Mouse (Mus musculus): ENCODE data around the gene Stk32c. TPM values are rescaled to one million over a fixed set of nuclear protein-coding genes. Genes with fewer than 3 reads are reported as not detected.

The Stk32c gene
- polyA plus RNA-seq, 1 experiment from 2014 or later = 0.09 TPM

GRCm38 (mm10) chr7:139092676-139093075 lies 120.4 kb downstream of the Stk32c start:
- H3K9me3 ChIP-seq (replicated peaks) = no peaks in the 10 kb centered on the region
- H3K27me3 ChIP-seq (ENCODE audit: low read depth, poor library complexity, severe bottlenecking) = peaks cover 24% of the 10 kb centered on the region
- H3K36me3 ChIP-seq = peaks cover 50% of the 10 kb centered on the region
- H3K4me3 ChIP-seq = no peak overlapping the region
- H3K27ac ChIP-seq = no peak overlapping the region
- WGBS = 93% methylated on average over 5 of the region's 5 CpGs
- DNase-seq (ENCODE audit: low spot score) = no peak
- H3K4me1 ChIP-seq = no peaks in the 10 kb centered on the region

- peaks cover 8% of the 10 kb centered on the region for H3K4me1 ChIP-seq
- no peak overlapping the region for H3K4me3 ChIP-seq
- peaks cover 33% of the 10 kb centered on the region for H3K27me3 ChIP-seq (ENCODE audit: low read depth, poor library complexity, severe bottlenecking)
- 91% methylated on average over 9 of the region's 9 CpGs for WGBS
- no peaks in the 10 kb centered on the region for H3K9me3 ChIP-seq (replicated peaks)
- peaks cover 50% of the 10 kb centered on the region for H3K36me3 ChIP-seq
- DNase-seq (ENCODE audit: low spot score) = no peak
- H3K27ac ChIP-seq = no peak overlapping the region
These were observed 121.4 kb downstream of the Stk32c start for GRCm38 (mm10) chr7:139091681-139092080.

GRCm38 (mm10) chr7:139089892-139090874 lies 122.9 kb downstream of the Stk32c start:
- H3K4me3 ChIP-seq = no peak overlapping the region
- peaks cover 48% of the 10 kb centered on the region for H3K27me3 ChIP-seq (ENCODE audit: low read depth, poor library complexity, severe bottlenecking)
- peaks cover 21% of the 10 kb centered on the region for H3K4me1 ChIP-seq
- H3K36me3 ChIP-seq = peaks cover 47% of the 10 kb centered on the region
- WGBS = 90% methylated on average over 12 of the region's 12 CpGs
- no peak for DNase-seq (ENCODE audit: low spot score)
- no peaks in the 10 kb centered on the region for H3K9me3 ChIP-seq (replicated peaks)
- no peak overlapping the region for H3K27ac ChIP-seq

- Histone ChIP-seq H3K27ac (no peak overlapping the region), H3K4me3 (no peak overlapping the region), H3K27me3 (ENCODE audit: low read depth, poor library complexity, severe bottlenecking) (peaks cover 58% of the 10 kb centered on the region), H3K4me1 (peaks cover 21% of the 10 kb centered on the region), H3K9me3 (replicated peaks) (no peaks in the 10 kb centered on the region), H3K36me3 (peaks cover 31% of the 10 kb centered on the region)
- no peak for DNase-seq (ENCODE audit: low spot score)
- 82% methylated on average over 2 of the region's 2 CpGs for WGBS
These were observed 125.3 kb downstream of the Stk32c start for GRCm38 (mm10) chr7:139087801-139088200.

GRCm38 (mm10) chr7:139086195-139087158 lies 126.6 kb downstream of the Stk32c start:
- H3K27ac ChIP-seq = peak overlapping the region; percentile 84
- H3K4me3 ChIP-seq = peak overlapping the region; percentile 76
- H3K4me1 ChIP-seq = peaks cover 21% of the 10 kb centered on the region
- H3K36me3 ChIP-seq = peaks cover 19% of the 10 kb centered on the region
- DNase-seq (ENCODE audit: low spot score) = peak; percentile 86
- 4% methylated on average over 61 of the region's 61 CpGs for WGBS
- H3K27me3 ChIP-seq (ENCODE audit: low read depth, poor library complexity, severe bottlenecking) = peaks cover 58% of the 10 kb centered on the region
- no peaks in the 10 kb centered on the region for H3K9me3 ChIP-seq (replicated peaks)

GRCm38 (mm10) chr7:139085629-139086194 lies 127.4 kb downstream of the Stk32c start, which contains the start of gene Dpysl4:
Gene Dpysl4, plus strand, starts transcription at chr7:139086001.
- peaks cover 11% of the 10 kb centered on the region for H3K36me3 ChIP-seq
- peaks cover 52% of the 10 kb centered on the region for H3K27me3 ChIP-seq (ENCODE audit: low read depth, poor library complexity, severe bottlenecking)
- H3K4me1 ChIP-seq = peaks cover 21% of the 10 kb centered on the region
- H3K4me3 ChIP-seq = peak within 1 kb of the TSS; percentile 76
- H3K27ac ChIP-seq = peak within 1 kb of the TSS; percentile 84
- H3K9me3 ChIP-seq (replicated peaks) = no peaks in the 10 kb centered on the region
- WGBS = 6% methylated on average over 32 of the region's 32 CpGs
- no peak for DNase-seq (ENCODE audit: low spot score)

- Histone ChIP-seq H3K27me3 (ENCODE audit: low read depth, poor library complexity, severe bottlenecking) (peaks cover 46% of the 10 kb centered on the region), H3K27ac (no peak overlapping the region), H3K9me3 (replicated peaks) (no peaks in the 10 kb centered on the region), H3K4me1 (peaks cover 21% of the 10 kb centered on the region), H3K36me3 (no peaks in the 10 kb centered on the region), H3K4me3 (no peak overlapping the region)
- 69% methylated on average over 1 of the region's 1 CpGs for WGBS
- DNase-seq (ENCODE audit: low spot score) = no peak
These were observed 128.8 kb downstream of the Stk32c start for GRCm38 (mm10) chr7:139084316-139084715.

- Histone ChIP-seq H3K27me3 (ENCODE audit: low read depth, poor library complexity, severe bottlenecking) (peaks cover 40% of the 10 kb centered on the region), H3K4me3 (no peak overlapping the region), H3K4me1 (peaks cover 36% of the 10 kb centered on the region), H3K9me3 (replicated peaks) (no peaks in the 10 kb centered on the region), H3K36me3 (no peaks in the 10 kb centered on the region), H3K27ac (no peak overlapping the region)
- WGBS = 82% methylated on average over 8 of the region's 8 CpGs
- no peak for DNase-seq (ENCODE audit: low spot score)
These were observed 130.8 kb downstream of the Stk32c start for GRCm38 (mm10) chr7:139082281-139082680.

GRCm38 (mm10) chr7:139081158-139081557 lies 131.9 kb downstream of the Stk32c start:
- Histone ChIP-seq H3K27ac (no peak overlapping the region), H3K4me3 (no peak overlapping the region), H3K9me3 (replicated peaks) (no peaks in the 10 kb centered on the region), H3K27me3 (ENCODE audit: low read depth, poor library complexity, severe bottlenecking) (peaks cover 34% of the 10 kb centered on the region), H3K36me3 (no peaks in the 10 kb centered on the region), H3K4me1 (peaks cover 30% of the 10 kb centered on the region)
- WGBS = 82% methylated on average over 5 of the region's 5 CpGs
- DNase-seq (ENCODE audit: low spot score) = no peak

GRCm38 (mm10) chr7:139080714-139081113 lies 132.4 kb downstream of the Stk32c start:
- 71% methylated on average over 4 of the region's 4 CpGs for WGBS
- H3K36me3 ChIP-seq = no peaks in the 10 kb centered on the region
- DNase-seq (ENCODE audit: low spot score) = peak; percentile 51
- H3K27me3 ChIP-seq (ENCODE audit: low read depth, poor library complexity, severe bottlenecking) = peaks cover 32% of the 10 kb centered on the region
- no peak overlapping the region for H3K27ac ChIP-seq
- H3K9me3 ChIP-seq (replicated peaks) = no peaks in the 10 kb centered on the region
- no peak overlapping the region for H3K4me3 ChIP-seq
- peaks cover 28% of the 10 kb centered on the region for H3K4me1 ChIP-seq

- no peak overlapping the region for H3K4me3 ChIP-seq
- H3K27me3 ChIP-seq (ENCODE audit: low read depth, poor library complexity, severe bottlenecking) = peaks cover 17% of the 10 kb centered on the region
- no peaks in the 10 kb centered on the region for H3K9me3 ChIP-seq (replicated peaks)
- no peaks in the 10 kb centered on the region for H3K36me3 ChIP-seq
- no peak overlapping the region for H3K27ac ChIP-seq
- WGBS = 75% methylated on average over 7 of the region's 7 CpGs
- DNase-seq (ENCODE audit: low spot score) = no peak
- H3K4me1 ChIP-seq = peaks cover 29% of the 10 kb centered on the region
These were observed 134.0 kb downstream of the Stk32c start for GRCm38 (mm10) chr7:139079141-139079540.

GRCm38 (mm10) chr7:139078181-139078580 lies 134.9 kb downstream of the Stk32c start:
- Histone ChIP-seq H3K27ac (no peak overlapping the region), H3K4me1 (peaks cover 29% of the 10 kb centered on the region), H3K27me3 (ENCODE audit: low read depth, poor library complexity, severe bottlenecking) (peaks cover 17% of the 10 kb centered on the region), H3K4me3 (no peak overlapping the region), H3K9me3 (replicated peaks) (no peaks in the 10 kb centered on the region), H3K36me3 (no peaks in the 10 kb centered on the region)
- 73% methylated on average over 6 of the region's 6 CpGs for WGBS
- no peak for DNase-seq (ENCODE audit: low spot score)

Measured in limb, embryonic 10.5 days (tissue).